Mouse (Mus musculus) heart, postnatal 14 days (tissue): ENCODE results near the gene Nif3l1. TPM values are rescaled to one million over a fixed set of nuclear protein-coding genes. Genes with fewer than 3 reads are reported as not detected.

Experiments
- DNase-seq, 2 experiments: peaks; one replicate each; pipeline ENCODE4 v3.0.0; 2021 to 2022
- intact Hi-C: fragments of 180-260 bp; cut with DNase I; formaldehyde crosslinking; loops from one replicate; pipeline ENCODE4 v1.15.1; 2025
- long read RNA-seq, 2 experiments: library from polyadenylated mRNA; stranded (forward); transcript quantifications; one replicate each; pipeline ENCODE4 v2.0.0; 2021
- total RNA-seq, 2 experiments: library from RNA; stranded (reverse); gene quantifications; 2 replicates each; pipeline ENCODE4 v1.2.3; 2021

Nif3l1 gene
- 10 to 100 TPM; 12.8 to 13.3 TPM for total RNA-seq
- long read RNA-seq, experiment 1, transcript Nif3l1-201 (7 exons, 3,769 nt) = major isoform, 11 of 13 reads
- long read RNA-seq, experiment 1, partial matches to known transcripts = 0 of 13 reads
- long read RNA-seq, experiment 1, other reads (novel, unspliced or antisense) = 2 of 13 reads
- long read RNA-seq, experiment 2, transcript Nif3l1-201 (7 exons, 3,769 nt) = major isoform, 9 of 11 reads
- long read RNA-seq, experiment 2, partial matches to known transcripts = 0 of 11 reads
- long read RNA-seq, experiment 2, other reads (novel, unspliced or antisense) = 1 of 11 reads

DNA sequence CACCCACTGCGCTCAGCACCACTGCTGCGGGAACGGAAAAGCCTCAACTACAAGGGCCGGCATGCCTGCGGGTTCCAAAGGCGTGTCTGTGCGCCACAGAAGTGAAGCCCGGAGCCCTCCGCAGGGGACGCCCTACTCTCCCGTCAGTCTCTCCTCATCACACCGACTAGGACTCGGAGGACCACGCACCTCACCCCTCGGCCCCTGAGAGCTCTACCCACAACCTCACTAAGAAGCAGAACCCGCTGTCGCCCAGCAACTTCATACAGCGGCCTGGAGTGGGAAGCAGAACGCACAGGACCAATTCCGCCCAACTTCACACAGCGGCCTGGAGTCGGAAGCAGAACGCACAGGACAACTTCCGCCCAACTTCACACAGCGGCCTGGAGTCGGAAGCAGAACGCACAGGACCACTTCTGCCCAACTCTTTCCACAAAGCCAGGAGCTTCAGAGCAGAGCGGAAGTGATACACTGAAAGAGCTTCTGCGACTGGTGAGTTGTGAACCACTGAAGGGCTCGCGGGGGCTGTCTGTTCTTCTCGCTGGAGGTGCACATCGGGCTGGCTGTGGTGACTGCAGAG, at the start of gene Nif3l1, which contains the start of gene Ppil3:
Nif3l1 (plus strand) TSS at position 9 of the 580 bp plus-strand sequence.
Ppil3 (minus strand) TSS at position 344 of the 580 bp plus-strand sequence.
- intact Hi-C loops = no loop called here
- DNase-seq = peak; percentile 77 to 83

DNA sequence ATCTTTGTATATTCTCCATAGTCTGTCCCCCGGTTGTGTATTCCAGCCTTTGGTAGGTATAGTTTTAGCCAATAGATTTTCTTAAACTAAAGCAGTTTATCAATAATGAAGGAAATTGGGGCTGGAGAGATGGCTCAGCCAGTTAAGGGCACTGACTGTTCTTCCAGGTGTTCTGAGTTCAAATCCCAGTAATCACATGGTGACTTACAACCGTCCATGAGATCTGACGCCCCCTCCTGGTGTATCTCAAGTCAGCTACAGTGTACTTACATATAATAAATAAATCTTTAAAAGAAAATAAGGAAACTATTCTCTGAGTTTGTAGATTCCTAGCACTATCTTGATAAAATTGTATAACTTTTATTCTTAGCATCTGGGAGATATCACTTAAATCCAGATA, 49.6 kb upstream of the Nif3l1 start:
- DNase-seq = no peak
- intact Hi-C loops = loop anchor here (10.0 kb wide), 1 partner anchor 991 kb away; the partner anchor contains the start of genes Maip1 and Tyw5

DNA sequence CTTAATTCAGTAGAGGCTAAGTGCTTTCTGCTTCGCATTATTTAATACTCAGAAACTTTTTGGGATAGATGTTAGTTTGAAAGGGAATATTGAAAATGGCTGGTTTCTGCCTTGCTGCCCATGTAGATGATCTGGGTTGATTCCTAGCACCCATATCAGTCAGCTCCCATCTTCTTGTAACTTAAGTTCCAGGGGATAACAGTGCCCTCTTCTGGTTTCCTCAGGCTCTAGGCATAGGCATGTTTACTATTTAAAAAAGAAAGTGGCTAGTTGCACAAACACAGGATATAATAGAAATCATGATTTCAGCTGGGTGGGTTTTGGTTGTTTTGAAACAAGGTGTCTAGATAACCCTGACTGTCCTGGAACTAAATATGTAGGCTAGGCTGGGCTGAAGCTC, 48.8 kb upstream of the Nif3l1 start:
- intact Hi-C loops = loop anchor here (10.0 kb wide), 1 partner anchor 991 kb away; the partner anchor contains the start of genes Maip1 and Tyw5

DNA sequence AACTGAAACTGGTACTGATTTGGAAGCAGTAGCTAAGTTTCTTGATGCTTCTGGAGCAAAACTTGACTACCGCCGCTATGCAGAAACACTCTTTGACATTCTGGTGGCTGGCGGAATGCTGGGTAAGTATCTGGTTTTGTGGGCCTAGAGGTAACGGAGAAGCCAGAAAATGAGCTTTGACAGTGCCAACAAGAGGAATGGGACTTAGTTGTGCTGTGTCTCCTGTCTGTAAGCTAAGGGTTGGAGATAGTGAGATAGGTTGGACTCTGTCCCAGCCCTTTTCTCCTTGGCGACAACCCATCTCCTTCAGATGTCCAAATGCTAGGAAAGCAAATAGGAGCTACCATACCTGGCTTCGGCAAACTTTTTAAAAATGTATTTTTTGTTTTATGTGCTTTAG, 47.2 kb upstream of the Nif3l1 start:
- DNase-seq = no peak
- intact Hi-C loops = loop anchor here (2.0 to 10.0 kb wide), 2 partner anchors 19 to 993 kb away; partner anchors contain the start of genes Maip1 and Tyw5

More for the DNA sequence above, 48.8 kb upstream of the Nif3l1 start:
- no peak for DNase-seq

DNA sequence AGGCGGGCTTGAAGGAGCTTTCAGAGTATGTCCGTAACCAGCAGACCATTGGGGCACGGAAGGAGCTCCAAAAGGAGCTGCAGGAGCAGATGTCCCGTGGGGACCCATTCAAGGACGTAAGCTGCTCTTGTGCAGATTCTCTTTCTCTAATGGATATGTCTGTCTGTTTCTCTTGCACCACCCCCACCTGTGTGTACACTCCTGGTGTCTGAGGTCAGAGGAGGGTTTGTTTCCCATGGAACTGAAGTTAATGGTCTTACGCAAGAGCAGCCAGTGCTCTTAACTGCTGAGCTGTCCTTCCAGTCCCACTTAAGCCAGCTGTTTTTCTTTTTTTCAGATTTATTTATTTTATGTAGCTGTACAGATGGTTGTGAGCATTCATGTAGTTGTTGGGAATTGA, 43.6 kb upstream of the Nif3l1 start:
- intact Hi-C loops = no loop called here
- no peak for DNase-seq

DNA sequence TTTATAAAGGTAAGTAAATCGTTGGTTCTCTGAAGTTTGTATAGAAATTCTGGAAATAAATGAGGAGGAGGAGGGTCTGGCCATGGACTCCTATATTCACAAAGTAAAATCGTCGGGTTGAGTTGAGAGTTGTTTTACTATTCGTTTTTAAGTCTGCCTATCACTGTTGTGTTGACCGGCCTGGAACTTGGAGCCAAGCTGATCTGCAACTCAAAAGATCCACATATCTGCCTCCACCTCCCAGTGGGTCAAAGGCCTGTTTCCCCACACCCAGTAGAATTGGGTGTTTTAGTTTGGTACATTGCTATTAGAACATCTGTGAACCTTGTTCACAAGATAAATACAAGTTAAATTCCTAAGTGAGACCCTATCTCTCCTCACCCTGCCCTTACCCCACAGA, 41.2 kb upstream of the Nif3l1 start:
- no peak for DNase-seq
- intact Hi-C loops = no loop called here

DNA sequence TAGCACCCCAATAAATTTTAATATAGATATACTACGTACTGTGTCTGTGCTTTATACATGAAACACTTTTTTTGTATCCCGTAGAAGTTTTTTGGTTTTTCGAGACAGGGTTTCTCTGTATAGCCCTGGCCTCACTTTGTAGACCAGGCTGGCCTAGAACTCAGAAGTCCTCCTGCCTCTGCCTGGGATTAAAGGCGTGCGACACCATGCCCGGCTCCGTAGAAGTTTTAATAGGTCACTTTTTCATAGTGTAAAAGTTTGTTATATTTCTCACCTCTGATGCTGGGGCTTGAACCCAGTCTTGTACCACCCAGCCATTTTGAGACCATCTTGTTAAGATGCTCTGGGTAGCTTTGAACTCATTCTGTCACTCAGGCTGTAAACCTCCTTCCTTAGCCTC, 37.6 kb upstream of the Nif3l1 start:
- intact Hi-C loops = no loop called here
- DNase-seq = no peak

DNA sequence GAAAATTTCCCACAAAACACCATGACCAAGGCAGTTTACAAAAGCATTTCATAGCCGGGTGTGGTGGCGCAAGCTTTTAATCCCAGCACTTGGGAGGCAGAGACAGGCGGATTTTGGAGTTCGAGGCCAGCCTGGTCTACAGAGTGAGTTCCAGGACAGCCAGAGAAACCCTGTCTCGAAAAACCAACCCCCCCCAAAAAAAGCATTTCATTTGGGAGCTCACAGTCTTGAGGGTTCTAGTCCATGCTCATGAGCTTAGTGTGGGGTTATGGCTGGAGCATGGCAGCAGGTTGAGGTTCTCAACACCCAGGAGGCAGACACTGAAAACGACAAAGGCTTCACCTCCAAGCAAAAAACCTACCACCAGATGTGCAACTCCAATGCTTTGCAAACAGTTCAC, 36.8 kb upstream of the Nif3l1 start:
- no peak for DNase-seq
- intact Hi-C loops = no loop called here

DNA sequence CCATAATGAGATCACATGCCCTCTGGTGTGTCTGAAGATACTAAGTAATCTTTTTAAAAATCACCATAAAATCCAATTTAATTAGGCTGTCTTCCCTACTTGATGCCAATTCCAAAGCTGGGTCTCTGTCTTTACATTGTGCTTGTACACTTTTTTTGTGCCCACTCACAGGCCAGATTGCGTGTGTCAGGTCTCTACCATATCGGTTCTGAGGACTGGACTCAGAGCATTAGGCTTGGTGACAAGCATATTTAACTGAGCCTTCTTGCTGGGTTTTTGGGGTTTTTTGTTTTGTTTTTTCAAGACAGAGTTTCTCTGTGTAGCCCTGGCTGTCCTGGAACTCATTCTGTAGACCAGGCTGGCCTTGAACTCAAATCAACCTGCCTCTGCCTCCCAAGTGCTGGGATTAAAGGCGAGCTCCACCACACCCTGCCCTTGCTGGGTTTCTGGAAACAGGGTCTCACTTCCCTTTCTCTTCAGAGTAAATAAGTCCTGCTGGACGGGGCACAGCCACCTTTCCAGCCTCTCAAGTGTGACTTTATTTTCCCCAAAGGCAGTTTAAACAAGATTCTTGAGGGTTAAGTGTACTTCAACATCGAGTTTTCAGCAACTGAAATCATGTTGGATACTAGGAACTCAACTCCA, 35.3 kb upstream of the Nif3l1 start:
- intact Hi-C loops = no loop called here
- no peak for DNase-seq

DNA sequence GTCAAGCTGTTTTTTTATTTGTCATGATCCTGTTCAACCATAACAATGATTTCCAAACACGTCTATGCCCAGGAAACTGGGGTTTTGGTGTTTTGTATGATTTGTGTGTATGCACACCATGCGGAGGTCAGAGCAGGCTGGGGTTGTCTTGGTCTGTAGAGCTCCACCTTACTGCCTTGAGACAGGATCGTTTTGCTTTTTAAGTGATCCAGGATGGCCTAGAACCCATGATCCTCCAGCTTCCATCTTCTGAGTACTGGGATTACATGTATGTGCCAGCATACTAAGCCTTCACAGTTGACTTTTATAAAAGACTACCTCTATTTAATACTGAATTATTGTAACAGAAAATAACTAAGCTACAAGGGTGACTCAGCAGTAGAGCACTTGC, 34.8 kb upstream of the Nif3l1 start:
- intact Hi-C loops = no loop called here
- no peak for DNase-seq

DNA sequence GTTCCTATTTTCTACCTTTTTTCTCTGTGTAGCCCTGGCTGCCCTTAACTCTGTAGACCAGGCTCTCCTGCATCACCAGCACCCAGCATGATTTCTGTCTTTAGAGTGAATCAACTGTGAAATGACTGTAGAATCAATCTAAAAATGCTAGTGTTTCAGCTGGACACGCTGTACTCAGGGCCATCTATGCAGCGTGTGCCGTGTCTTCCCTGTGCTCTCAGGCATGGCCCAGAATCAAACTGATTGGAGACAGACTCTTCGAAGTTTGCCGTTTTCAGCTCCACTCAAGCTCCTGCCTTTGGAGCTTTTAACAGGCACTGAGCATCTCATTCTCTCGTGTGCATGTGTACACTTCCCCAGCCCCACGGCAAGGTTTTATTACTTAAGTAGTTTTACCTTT, 34.2 kb upstream of the Nif3l1 start:
- DNase-seq = no peak
- intact Hi-C loops = no loop called here

DNA sequence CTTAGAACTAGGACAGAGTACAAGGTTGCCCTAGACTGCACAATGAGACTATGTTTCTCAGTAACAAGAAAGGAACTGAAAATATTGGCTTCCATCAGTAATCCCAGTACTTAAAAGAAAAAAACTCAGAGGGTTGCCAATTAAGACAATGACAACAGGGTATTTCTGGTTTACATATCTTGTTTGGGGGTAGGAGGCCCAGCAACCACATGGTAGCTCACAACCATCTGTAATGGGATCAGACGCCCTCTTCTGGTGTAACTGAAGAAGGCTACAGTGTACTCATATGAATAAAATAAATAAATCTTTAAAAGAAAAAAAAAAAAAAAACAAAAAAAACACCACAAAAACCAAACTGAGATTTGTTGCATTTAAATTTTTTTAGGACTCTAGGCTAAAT, 29.5 kb upstream of the Nif3l1 start:
- intact Hi-C loops = no loop called here
- DNase-seq = no peak

DNA sequence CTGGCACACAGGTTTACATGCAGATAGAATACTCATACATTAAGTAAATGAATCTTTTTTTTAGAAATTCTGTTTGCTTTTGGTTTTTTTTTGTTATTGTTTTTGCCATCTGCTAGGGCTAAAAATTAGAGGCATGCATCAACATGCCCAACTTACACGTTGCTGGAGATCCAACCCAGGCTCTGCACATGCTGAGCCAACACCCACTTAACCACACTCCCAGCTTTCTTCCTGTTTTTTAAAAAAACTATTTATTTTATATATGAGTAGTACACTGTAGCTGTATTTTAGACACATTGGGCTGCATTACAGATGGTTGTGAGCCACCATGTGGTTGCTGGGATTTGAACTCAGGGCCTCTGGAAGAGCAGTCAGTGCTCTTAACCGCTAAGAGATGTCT, 28.9 kb upstream of the Nif3l1 start:
- no peak for DNase-seq
- intact Hi-C loops = loop anchor here (2.0 kb wide), 1 partner anchor 17 kb away; no protein-coding TSS in a partner anchor

DNA sequence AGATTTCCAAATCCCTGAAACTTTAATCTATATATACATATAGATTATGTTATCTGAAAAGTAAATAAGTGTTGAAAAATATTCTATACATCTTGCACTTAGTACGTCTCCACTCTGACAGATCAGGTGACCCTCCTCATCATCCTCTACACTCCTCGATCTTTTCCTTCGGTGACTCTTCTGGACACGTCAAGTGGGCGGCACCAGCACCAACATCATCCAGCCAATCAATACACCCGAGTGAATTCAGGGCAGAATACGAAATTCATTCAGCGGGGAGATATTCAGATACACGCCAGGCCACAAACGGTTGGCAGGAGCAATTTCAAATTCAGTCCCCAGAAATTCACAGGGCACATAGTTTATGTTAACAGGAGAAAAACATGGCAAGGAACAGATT, 24.9 kb upstream of the Nif3l1 start:
- intact Hi-C loops = no loop called here
- no peak for DNase-seq

DNA sequence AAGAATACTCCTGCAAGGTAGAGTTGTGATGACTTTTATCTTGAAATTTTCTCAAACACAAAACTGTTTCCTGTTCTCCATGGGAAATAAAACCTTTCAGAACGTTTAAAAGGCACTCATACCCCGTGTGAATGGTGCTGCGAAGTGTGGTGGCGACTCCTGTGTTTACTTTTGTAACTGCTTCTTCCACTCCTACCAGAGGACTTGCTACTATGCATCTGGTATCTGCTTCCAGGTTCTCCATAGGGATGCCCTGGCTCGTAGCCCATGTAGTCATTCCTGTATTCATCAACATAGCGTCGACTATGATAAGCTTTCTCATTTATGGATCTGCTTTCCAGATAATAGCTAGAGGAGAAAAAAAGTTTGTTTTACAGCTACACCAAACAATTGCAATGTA, 24.0 kb upstream of the Nif3l1 start:
- DNase-seq = no peak
- intact Hi-C loops = no loop called here

DNA sequence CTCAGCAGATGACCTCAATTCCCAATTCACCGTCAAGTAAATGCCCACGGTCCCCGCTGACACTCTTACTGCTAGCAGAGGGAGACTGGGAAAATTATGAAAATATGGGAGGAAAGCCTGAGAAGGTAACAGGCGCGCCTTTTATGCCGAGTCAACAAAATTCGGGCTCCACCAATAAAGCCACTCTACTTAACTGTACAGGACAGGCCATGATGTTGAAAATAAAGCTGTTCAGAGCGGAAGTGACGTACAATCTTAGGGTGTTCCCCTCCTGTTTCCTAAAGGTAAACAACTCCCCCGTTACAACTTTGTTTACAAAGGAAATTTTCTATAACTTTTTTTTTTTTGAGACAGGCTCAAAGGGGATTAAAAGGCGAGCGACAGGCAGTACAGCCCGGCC, 22.1 kb upstream of the Nif3l1 start:
- peak in 1 of 2 experiments; percentile 31 for DNase-seq
- intact Hi-C loops = no loop called here

DNA sequence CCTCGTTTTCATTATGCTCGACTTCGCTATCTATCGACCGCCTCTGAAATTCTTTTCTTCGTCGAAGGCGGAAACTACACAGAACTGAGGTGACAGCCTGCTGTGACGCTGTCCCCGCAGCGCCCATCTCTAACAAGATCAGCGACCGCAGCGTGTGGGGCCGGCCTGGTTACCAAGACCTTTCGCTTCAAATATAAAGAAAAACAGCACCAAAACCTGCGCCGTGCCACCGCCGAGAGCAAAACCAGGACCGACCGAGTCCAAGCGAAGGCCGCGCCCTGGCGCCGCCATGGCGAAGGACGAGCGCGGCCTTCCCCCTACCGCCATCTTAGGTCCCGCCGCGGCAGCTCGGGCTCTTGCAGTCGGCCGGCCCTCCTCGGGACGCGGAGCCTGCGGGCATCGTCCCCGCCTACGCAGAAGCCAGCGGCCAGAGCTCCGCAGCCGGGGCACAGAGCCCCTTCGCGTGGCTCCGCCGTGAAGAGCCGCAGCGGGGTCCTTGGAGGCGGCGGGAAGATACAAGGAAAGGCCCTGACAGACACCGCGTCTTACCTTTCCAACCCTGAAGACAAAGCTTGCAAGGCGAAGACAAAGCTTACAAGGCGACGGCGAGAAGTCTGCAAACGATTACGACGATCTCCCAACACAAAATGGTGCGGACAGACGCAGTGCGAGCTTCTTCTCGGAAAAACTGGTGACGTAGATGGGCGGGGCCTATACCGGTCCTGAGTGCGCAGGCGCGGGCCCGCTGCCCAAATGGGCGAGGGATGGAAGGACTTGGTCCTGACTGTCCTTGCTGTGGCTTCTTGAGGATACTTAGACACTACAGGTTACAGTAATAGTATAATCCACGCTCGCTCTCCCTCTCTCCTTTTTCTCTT, 21.3 kb upstream of the Nif3l1 start, which contains the start of gene Clk1:
Clk1 (minus strand) TSS at position 696 of the 878 bp plus-strand sequence.
- intact Hi-C loops = no loop called here
- DNase-seq = peak; percentile 99 to 100

DNA sequence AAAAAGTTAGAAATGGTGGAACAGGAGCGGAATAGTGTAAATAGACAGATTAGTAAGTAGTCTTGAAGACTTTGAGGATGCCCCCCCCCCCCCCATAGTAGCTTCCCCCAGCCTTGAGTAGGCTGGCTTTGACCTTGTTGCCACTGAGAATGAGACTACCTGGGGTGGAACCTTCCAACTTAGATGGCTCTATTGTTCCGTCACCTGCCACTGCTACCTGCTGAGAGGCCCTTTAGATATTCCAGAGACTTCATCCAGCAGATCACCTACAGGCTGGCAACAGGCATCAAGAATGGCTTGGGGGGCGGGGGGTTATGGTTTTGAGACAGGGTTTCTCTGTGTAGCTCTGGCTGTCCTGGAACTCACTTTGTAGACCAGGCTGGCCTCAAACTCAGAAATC, 20.4 kb upstream of the Nif3l1 start:
- intact Hi-C loops = no loop called here
- no peak for DNase-seq

DNA sequence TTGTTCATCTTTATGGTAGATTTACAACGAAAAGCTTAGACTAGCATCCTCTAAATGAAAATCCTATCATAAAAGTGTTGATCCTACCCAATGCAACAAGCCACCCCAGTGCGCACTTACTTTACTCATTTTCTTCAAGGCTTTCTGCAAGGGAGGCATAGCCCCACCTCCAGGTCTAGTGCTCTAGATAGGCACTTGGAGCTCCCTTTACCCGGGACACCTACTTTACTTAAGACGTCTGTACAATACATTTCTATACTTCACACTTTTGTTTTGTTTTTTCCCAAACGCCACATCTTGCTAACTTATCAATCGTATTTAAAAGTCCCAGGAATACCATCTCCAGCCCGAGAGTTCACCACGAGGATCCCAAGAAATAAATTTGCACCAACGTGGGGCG, 260 bp upstream of the Nif3l1 start:
- DNase-seq = no peak
- intact Hi-C loops = no loop called here

DNA sequence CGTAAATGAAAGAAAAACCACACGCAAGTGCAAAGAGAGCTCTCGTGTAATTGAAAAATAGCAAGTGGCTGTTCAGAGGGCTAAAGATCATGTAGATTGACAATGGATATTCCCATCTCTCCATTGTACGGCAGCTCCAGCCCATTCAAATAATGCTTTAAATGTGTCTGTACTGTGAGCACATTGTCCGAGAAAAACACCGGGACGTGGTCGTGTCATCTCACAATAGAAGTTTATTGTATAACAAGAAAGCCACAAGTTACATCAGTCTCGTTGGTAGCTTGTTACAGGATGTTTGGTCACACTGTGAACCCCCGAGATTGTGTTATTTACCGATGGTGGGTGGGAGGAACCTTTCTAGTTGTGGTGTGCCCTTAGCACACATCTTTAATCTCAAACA, 910 bp downstream of the Nif3l1 start:
- no peak for DNase-seq
- intact Hi-C loops = no loop called here

DNA sequence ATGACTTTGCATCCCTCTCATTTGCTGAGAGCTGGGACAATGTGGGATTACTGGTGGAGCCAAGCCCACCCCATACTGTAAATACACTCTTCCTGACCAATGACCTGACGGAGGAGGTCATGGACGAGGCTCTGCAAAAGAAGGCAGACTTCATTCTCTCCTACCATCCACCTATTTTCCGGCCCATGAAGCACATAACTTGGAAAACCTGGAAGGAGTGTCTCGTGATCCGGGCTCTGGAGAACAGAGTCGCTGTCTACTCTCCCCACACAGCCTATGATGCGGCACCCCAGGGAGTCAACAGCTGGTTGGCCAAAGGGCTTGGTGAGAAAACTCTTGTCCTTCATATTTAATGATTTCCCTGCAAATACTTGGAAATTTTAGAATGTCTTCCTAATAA, 2.8 kb downstream of the Nif3l1 start:
- DNase-seq = no peak
- intact Hi-C loops = no loop called here
